Mouse (Mus musculus) common myeloid progenitor, adult 5-6 weeks (primary cell): Measurements from ENCODE around the gene Ndufb4. TPM values are rescaled to one million over a fixed set of nuclear protein-coding genes. Genes with fewer than 3 reads are reported as not detected.

Experiments used
- total RNA-seq: library from RNA; stranded (forward); fragments of 200-1000, 187-1606 nt; gene quantifications from 2 replicates; pipeline ENCODE4 v1.2.3, GENCODE M21; 2017

Gene Ndufb4
- total RNA-seq, 1 experiment from 2014 or later: 22.6 TPM

Other genes with a start within 250 kb of the Ndufb4 start
- gene Gtf2e1, start 114.7 kb downstream of the Ndufb4 start, total RNA-seq: 16.5 and 26.9 TPM in 2 replicates
- 11.0 and 11.5 TPM in 2 replicates for gene Rabl3, start 114.6 kb downstream of the Ndufb4 start, total RNA-seq
- gene Hgd, start 74.3 kb downstream of the Ndufb4 start, total RNA-seq: 0.63 TPM in 1 of 2 replicates, not detected in the other
- 0.53 and 1.0 TPM in 2 replicates for gene Fstl1, start 122.4 kb upstream of the Ndufb4 start, total RNA-seq
- 0.64 TPM in 1 of 2 replicates, not detected in the other for gene Gm36028, start 206.7 kb upstream of the Ndufb4 start, total RNA-seq
- gene Lrrc58, start 213.9 kb upstream of the Ndufb4 start, total RNA-seq: 50.5 and 64.4 TPM in 2 replicates